Mouse (Mus musculus) erythroid progenitor cell, adult 5-6 weeks (primary cell): ENCODE data around the gene Pwp2. TPM values are rescaled to one million over a fixed set of nuclear protein-coding genes. Genes with fewer than 3 reads are reported as not detected.
"Not testable (repeated sequence)": the region's sequence is repeated elsewhere in the genome, so short reads cannot be mapped to it uniquely, and the experiment has no call there.

Source experiments
- ATAC-seq: replicated peaks from 2 replicates; pipeline ENCODE4 v1.8.0; 2016; ENCODE audit warnings: moderate number of reproducible peaks, mild to moderate bottlenecking, moderate TSS enrichment, inconsistent platforms; ENCODE audit not compliant: poor library complexity, low FRiP score, severe bottlenecking
- total RNA-seq, 2 experiments: library from RNA; stranded (forward) in 1 of 2; stranded (reverse) in 1 of 2; fragments of 150-400 nt in 1 of 2; fragments of 186-747, 209-891 nt in 1 of 2; gene quantifications; 2 replicates each; pipeline versions ENCODE4 v1.2.3 to v1.2.4; 2015 to 2017; ENCODE audit warnings: low replicate concordance in 2 of 2

Pwp2 gene
- total RNA-seq, 2 experiments from 2014 or later = 2.9 to 7.8 TPM

- ATAC-seq = no peak
These were observed 35.8 kb downstream of the Pwp2 start for GRCm38 (mm10) chr10:78148834-78149766.

GRCm38 (mm10) chr10:78147908-78148441 is 37.0 kb downstream of the Pwp2 start:
- no peak for ATAC-seq

- ATAC-seq = no peak
These were observed 41.0 kb downstream of the Pwp2 start for GRCm38 (mm10) chr10:78143727-78144505.

- no peak for ATAC-seq
These were observed 44.1 kb downstream of the Pwp2 start for GRCm38 (mm10) chr10:78140843-78141242.

- no peak for ATAC-seq
These were observed 44.7 kb downstream of the Pwp2 start for GRCm38 (mm10) chr10:78140251-78140600.

- ATAC-seq = no peak
These were observed 45.2 kb downstream of the Pwp2 start for GRCm38 (mm10) chr10:78139572-78140250.

GRCm38 (mm10) chr10:78138812-78139523 is 46.0 kb downstream of the Pwp2 start:
- no peak for ATAC-seq

GRCm38 (mm10) chr10:78137191-78137590 is 47.8 kb downstream of the Pwp2 start:
- no peak for ATAC-seq

GRCm38 (mm10) chr10:78135947-78136346 is 49.0 kb downstream of the Pwp2 start:
- no peak for ATAC-seq

GRCm38 (mm10) chr10:78134975-78135798 is 49.8 kb downstream of the Pwp2 start:
- ATAC-seq = no peak

GRCm38 (mm10) chr10:78134400-78134799 is 50.5 kb downstream of the Pwp2 start:
- ATAC-seq = no peak

- ATAC-seq = no peak
These were observed 55.0 kb downstream of the Pwp2 start for GRCm38 (mm10) chr10:78129998-78130397.

- no peak for ATAC-seq
These were observed 55.5 kb downstream of the Pwp2 start for GRCm38 (mm10) chr10:78129423-78129822.

GRCm38 (mm10) chr10:78128647-78129046 is 56.3 kb downstream of the Pwp2 start:
- ATAC-seq = no peak

- no peak for ATAC-seq
These were observed 57.0 kb downstream of the Pwp2 start for GRCm38 (mm10) chr10:78127931-78128330.

- ATAC-seq = no peak
These were observed 57.7 kb downstream of the Pwp2 start for GRCm38 (mm10) chr10:78127046-78127870.

GRCm38 (mm10) chr10:78126311-78126710 is 58.6 kb downstream of the Pwp2 start:
- no peak for ATAC-seq

GRCm38 (mm10) chr10:78125061-78125460 is 59.9 kb downstream of the Pwp2 start:
- ATAC-seq = not testable (repeated sequence)
